Mouse (Mus musculus): ENCODE results near the gene Lsg1.

Lsg1 gene

GRCm38 (mm10) chr16:30587494-30588327 lies at the start of gene Lsg1:
Gene Lsg1, minus strand, starts transcription at chr16:30587592.
- peak; percentile 95 for DNase-seq (ENCODE audit: low read depth, low spot score)

GRCm38 (mm10) chr16:30633906-30634746 lies 46.7 kb upstream of the Lsg1 start:
- no peak for DNase-seq (ENCODE audit: low read depth, low spot score)

GRCm38 (mm10) chr16:30629509-30629908 lies 42.1 kb upstream of the Lsg1 start:
- DNase-seq (ENCODE audit: low read depth, low spot score) = no peak

DNA sequence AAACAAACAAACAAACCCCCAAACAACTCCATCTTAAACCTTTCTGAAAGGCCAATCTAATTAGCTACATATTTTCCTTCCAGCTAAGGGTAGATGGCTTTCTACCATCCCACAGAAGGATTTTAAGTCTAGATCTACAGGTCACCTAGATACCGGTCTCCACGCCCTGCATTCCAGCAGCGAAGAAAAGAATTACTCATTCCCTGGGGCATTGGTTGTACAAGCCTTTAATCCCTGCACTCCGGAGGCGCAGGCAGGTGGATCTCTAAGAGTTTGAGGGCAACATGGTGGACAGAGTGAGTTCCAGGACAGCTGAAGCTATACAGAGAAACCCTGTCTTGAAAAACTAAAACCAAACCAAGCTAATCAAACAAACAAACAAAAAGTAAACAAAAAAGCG lies 41.0 kb upstream of the Lsg1 start:
- no peak for DNase-seq (ENCODE audit: low read depth, low spot score)

- DNase-seq (ENCODE audit: low read depth, low spot score) = no peak
Measured at GRCm38 (mm10) chr16:30627586-30628337, 40.4 kb upstream of the Lsg1 start.

DNA sequence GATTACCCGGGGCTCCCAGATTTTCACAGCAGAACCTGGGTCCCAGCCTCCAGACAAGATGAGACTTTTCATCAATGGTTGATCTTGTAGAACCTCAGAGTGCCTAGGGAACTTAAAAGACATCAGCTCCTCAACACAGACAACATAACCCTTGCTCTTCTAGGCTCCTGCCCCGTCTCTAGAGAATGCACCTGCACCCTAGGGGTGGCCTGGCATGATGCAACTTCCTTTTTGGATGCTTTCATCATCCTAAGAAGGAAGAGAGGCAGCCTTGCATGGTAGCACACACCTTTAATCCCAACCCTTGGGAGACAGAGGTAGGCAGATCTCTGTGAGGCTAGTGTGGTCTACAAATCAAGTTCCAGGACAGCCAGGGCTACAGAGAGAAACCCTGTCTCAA lies 37.2 kb upstream of the Lsg1 start:
- no peak for DNase-seq (ENCODE audit: low read depth, low spot score)

DNA sequence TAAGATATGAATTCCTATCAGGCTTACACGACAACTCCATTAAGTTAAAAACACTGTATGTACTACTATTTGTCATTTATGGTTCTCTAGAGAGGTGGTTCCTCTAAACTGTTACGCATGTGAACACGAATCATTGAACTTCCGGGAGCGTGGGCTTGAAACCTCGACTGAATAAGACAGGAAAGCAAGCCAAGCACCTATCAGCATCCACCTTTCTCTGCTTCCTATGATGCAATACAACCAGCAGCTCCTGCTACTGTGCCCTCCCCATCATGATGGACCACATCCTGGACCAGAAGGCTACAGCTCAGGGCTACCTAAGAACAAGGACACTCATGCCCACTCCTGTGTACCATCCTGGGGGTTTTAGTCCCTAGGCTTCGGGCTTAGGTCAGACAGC lies 36.3 kb upstream of the Lsg1 start:
- DNase-seq (ENCODE audit: low read depth, low spot score) = no peak

GRCm38 (mm10) chr16:30616281-30616680 lies 28.9 kb upstream of the Lsg1 start:
- no peak for DNase-seq (ENCODE audit: low read depth, low spot score)

- no peak for DNase-seq (ENCODE audit: low read depth, low spot score)
Measured at GRCm38 (mm10) chr16:30614705-30615317, 27.4 kb upstream of the Lsg1 start.

DNA sequence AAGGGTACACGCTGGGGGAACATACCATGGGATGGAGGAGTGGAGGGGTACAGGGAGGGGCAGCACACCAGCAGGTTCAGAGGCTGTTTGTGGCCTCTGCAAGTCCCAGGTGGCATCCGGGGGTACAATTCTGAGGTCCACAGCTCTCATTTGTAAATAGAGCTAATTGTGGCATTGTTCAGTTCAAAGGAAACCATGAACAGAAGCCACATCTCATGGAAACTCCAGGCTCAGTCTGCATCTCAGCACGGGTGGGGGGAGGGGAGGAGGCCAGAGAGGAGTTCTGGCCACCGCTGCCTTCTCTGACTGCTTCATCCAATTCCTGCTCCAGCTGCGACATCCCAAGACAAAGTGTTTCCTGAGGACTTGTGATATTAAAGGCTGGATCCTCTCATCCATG lies 26.7 kb upstream of the Lsg1 start:
- DNase-seq (ENCODE audit: low read depth, low spot score) = no peak

DNA sequence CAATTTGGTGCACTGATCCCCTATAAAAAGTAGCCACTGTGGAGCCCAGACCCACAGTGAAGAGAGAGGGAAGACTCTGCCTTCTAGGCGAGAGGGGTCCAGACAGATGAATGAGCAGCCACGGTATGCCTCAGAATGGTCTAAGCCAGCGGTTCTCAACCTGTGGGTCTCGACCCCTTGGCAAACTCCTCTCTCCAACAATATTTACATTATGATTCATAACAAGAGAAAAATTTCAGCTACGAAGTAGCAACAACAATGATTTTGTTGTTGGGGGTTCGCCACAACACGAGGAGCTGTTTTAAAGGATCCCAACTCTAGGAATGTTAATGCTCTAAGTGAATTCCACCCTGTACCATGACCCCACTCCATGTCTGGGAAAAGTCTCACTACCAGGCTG lies 25.7 kb upstream of the Lsg1 start:
- DNase-seq (ENCODE audit: low read depth, low spot score) = no peak

- no peak for DNase-seq (ENCODE audit: low read depth, low spot score)
Measured at GRCm38 (mm10) chr16:30611331-30611730, 23.9 kb upstream of the Lsg1 start.

DNA sequence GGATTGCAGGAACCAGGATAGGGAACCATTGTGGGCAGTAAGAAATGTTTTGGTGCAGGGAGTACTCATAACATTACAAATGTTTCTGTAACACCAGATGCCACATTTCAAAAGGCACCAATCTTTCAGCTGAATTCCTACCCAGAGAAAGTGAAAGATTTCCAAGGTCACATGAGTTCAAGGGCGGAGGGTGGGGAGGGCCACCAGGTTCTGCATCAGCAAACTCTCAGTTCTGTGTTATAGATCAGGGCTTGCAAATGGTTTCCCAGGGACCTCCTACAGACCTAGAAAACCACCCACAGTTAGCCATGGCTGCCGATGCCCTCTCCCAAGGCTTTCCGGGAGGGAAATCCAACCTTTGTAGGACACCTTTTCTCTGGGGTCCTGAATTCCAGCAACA lies 20.5 kb upstream of the Lsg1 start:
- no peak for DNase-seq (ENCODE audit: low read depth, low spot score)

DNA sequence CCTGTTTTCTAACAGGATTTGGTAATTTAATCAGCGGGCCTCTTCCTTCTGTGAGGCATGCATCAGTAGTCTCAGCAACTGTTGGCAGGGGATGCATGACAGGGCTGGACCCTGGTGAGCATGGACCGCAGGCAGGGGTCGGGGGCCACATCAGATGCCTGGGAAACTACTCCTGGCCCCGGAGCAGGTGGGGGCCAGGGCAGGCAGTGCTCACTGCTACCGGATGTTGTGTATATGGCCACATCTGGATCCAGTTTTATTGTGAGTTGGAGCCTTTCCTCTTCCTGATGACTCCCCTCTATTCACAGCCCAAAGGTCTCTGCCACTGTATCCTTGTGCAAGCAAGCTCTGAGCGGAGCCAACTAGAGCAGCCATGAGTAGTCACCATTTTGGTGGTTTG lies 18.1 kb upstream of the Lsg1 start:
- no peak for DNase-seq (ENCODE audit: low read depth, low spot score)

GRCm38 (mm10) chr16:30604807-30605137 lies 17.4 kb upstream of the Lsg1 start:
- DNase-seq (ENCODE audit: low read depth, low spot score) = no peak

DNA sequence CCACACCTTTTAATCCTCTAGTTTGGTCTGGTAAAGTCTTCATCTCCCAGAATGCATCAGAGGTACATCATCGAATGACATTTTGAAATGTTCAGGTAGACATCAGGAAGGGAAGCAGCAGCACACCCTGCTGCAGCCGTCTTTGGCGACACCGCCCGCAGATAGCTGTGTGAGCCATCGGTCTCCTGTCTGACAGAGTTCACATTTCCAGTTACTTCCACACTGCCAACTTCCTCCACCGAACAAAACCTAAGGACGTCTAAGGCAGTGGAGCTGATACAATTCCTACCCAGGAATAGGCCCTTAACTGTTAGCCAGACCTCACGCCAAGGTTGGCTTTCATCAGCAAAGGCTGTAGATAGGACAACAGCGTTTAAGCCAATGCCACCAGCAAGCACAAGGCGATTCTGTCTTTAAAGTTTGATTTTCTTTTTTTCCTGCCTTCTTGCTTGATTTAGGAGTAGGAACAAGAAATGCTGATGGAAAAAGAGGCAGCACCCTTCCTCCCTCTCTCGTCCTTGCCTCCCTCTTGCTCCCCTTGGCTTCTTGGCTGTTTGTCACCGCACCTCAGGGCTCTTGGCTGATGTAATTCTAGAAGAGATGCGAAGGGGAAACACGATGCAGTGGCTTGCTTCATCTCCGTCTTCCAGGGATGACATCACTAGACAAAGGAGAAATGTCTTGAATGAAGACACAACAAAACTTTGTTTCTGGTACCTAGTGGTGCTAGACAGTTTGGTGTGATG lies 16.8 kb upstream of the Lsg1 start:
- DNase-seq (ENCODE audit: low read depth, low spot score) = no peak

- no peak for DNase-seq (ENCODE audit: low read depth, low spot score)
Measured at GRCm38 (mm10) chr16:30603531-30603842, 16.1 kb upstream of the Lsg1 start.

DNA sequence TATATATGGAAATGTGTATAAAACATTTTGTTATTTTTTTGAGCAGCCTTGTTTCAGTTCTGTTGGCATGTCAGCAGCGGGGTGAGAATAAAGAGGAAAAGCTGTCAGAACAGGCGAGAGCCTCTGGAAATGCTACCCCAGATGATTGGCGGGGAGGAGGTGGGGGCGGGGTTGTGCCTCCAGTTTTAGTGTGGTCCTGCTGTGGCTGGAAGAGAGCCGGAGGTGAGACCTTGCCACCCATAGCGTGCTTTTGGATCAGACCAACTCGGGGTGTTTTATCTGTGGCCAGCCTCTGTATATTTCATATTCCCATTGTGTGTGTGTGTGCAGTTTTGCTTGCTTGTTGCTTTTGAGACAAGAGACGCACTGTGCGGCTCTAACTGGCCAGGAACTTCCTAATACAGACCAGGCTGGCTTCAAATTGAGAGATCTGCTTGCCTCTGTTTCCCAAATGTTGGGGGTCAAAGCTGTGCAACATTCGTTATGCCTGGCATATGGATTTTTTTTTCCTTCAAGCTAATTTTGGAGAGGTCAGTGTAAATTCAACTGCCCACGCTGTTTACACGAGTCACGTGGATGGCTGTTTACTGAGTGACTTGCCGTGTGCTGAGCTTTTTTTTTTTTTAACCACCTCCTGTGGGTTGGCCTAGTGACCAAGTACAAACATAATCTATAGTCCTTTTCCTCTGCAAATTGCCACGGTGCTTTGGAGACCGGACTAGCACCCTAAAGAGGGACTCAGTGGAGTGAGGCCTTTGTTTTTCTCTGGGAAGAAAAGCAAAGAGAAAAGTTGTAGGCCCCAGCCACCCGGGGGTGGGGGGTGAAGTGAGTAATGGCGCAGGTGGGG lies 15.5 kb upstream of the Lsg1 start:
- DNase-seq (ENCODE audit: low read depth, low spot score) = no peak

DNA sequence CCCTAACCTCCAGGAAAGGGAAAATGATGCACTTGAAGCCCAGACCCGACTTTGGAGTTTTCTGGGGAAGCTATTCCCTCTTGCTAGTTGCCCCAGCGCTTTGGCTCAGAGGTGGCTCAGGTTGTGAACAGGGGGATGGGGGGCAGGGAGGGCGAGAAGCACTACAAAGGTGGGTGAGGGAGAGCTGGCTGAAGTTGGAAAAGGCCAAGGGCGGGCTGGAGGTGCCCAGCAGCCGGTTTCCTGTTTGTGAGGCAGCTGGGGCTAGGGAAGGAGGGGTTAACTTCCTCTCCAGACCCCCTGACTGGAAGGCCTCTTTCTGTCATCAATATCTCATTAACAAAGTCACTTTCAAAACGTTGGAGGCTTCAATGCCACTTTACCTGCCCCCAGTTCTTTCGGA lies 14.6 kb upstream of the Lsg1 start:
- no peak for DNase-seq (ENCODE audit: low read depth, low spot score)

- DNase-seq (ENCODE audit: low read depth, low spot score) = peak; percentile 27
Measured at GRCm38 (mm10) chr16:30601046-30601832, 13.8 kb upstream of the Lsg1 start.
